Mouse (Mus musculus): ENCODE results near the gene Rassf2. TPM values are rescaled to one million over a fixed set of nuclear protein-coding genes. Genes with fewer than 3 reads are reported as not detected.

Rassf2 gene
- polyA plus RNA-seq, 1 experiment = 111 TPM

- no peak for TF ChIP-seq CTCF (IDR thresholded peaks at IDR 0.05; ENCODE audit: borderline replicate concordance, control insufficient read depth, extremely low read depth, insufficient read depth, low read length, poor library complexity)
- no peak for TF ChIP-seq POLR2A (IDR thresholded peaks at IDR 0.05; ENCODE audit: control insufficient read depth, extremely low read depth, insufficient read depth, low read length, poor library complexity)
- Histone ChIP-seq H3K36me3 (ENCODE audit: control insufficient read depth, insufficient read depth, low read length) (no peaks in the 10 kb centered on the region), H3K4me1 (replicated peaks; ENCODE audit: control insufficient read depth, insufficient read depth, low read length) (no peaks in the 10 kb centered on the region), H3K27me3 (ENCODE audit: control insufficient read depth, insufficient read depth, low read length) (peaks cover 3% of the 10 kb centered on the region; the same call in 1 of the 2 replicates), H3K4me3 (ENCODE audit: control insufficient read depth, insufficient read depth, low read length) (no peak overlapping the region), H3K27ac (ENCODE audit: control insufficient read depth, insufficient read depth, low read length) (no peak overlapping the region)
- 94% methylated on average over 7 of the region's 7 CpGs for WGBS
- no peak for DNase-seq
These were observed 73.5 kb downstream of the Rassf2 start for GRCm38 (mm10) chr2:131956336-131957256.

- peaks cover 3% of the 10 kb centered on the region; the same call in 1 of the 2 replicates for H3K27me3 ChIP-seq (ENCODE audit: control insufficient read depth, insufficient read depth, low read length)
- WGBS = 13% methylated on average over 17 of the region's 17 CpGs
These were observed 74.8 kb downstream of the Rassf2 start for GRCm38 (mm10) chr2:131955264-131955663.

GRCm38 (mm10) chr2:131954835-131955234, 75.2 kb downstream of the Rassf2 start:
- 85% methylated on average over 9 of the region's 9 CpGs for WGBS
- H3K27ac ChIP-seq (ENCODE audit: control insufficient read depth, insufficient read depth, low read length) = no peak overlapping the region

More at GRCm38 (mm10) chr2:131955264-131955663, 74.8 kb downstream of the Rassf2 start:
- Histone ChIP-seq H3K4me1 (replicated peaks; ENCODE audit: control insufficient read depth, insufficient read depth, low read length) (peaks cover 6% of the 10 kb centered on the region; the same call in 1 of the 2 replicates), H3K27ac (ENCODE audit: control insufficient read depth, insufficient read depth, low read length) (no peak overlapping the region), H3K36me3 (ENCODE audit: control insufficient read depth, insufficient read depth, low read length) (no peaks in the 10 kb centered on the region), H3K4me3 (ENCODE audit: control insufficient read depth, insufficient read depth, low read length) (peak overlapping the region; percentile 2; the same call in 1 of the 2 replicates)
- TF ChIP-seq POLR2A (IDR thresholded peaks at IDR 0.05; ENCODE audit: control insufficient read depth, extremely low read depth, insufficient read depth, low read length, poor library complexity) = no peak
- TF ChIP-seq CTCF (IDR thresholded peaks at IDR 0.05; ENCODE audit: borderline replicate concordance, control insufficient read depth, extremely low read depth, insufficient read depth, low read length, poor library complexity) = no peak
- peak; percentile 60 for DNase-seq

GRCm38 (mm10) chr2:131953711-131954110, 76.3 kb downstream of the Rassf2 start:
- peaks cover 3% of the 10 kb centered on the region; the same call in 1 of the 2 replicates for H3K27me3 ChIP-seq (ENCODE audit: control insufficient read depth, insufficient read depth, low read length)
- H3K4me3 ChIP-seq (ENCODE audit: control insufficient read depth, insufficient read depth, low read length) = no peak overlapping the region
- TF ChIP-seq CTCF (IDR thresholded peaks at IDR 0.05; ENCODE audit: borderline replicate concordance, control insufficient read depth, extremely low read depth, insufficient read depth, low read length, poor library complexity) (no peak), POLR2A (IDR thresholded peaks at IDR 0.05; ENCODE audit: control insufficient read depth, extremely low read depth, insufficient read depth, low read length, poor library complexity) (no peak)
- peaks cover 7% of the 10 kb centered on the region; the same call in 1 of the 2 replicates for H3K4me1 ChIP-seq (replicated peaks; ENCODE audit: control insufficient read depth, insufficient read depth, low read length)
- no peaks in the 10 kb centered on the region for H3K36me3 ChIP-seq (ENCODE audit: control insufficient read depth, insufficient read depth, low read length)
- DNase-seq = no peak
- WGBS = 89% methylated on average over 4 of the region's 4 CpGs
- H3K27ac ChIP-seq (ENCODE audit: control insufficient read depth, insufficient read depth, low read length) = no peak overlapping the region

More at GRCm38 (mm10) chr2:131954835-131955234, 75.2 kb downstream of the Rassf2 start:
- H3K36me3 ChIP-seq (ENCODE audit: control insufficient read depth, insufficient read depth, low read length) = no peaks in the 10 kb centered on the region
- no peak for DNase-seq
- peaks cover 3% of the 10 kb centered on the region; the same call in 1 of the 2 replicates for H3K27me3 ChIP-seq (ENCODE audit: control insufficient read depth, insufficient read depth, low read length)
- no peak overlapping the region for H3K4me3 ChIP-seq (ENCODE audit: control insufficient read depth, insufficient read depth, low read length)
- no peak for TF ChIP-seq CTCF (IDR thresholded peaks at IDR 0.05; ENCODE audit: borderline replicate concordance, control insufficient read depth, extremely low read depth, insufficient read depth, low read length, poor library complexity)
- TF ChIP-seq POLR2A (IDR thresholded peaks at IDR 0.05; ENCODE audit: control insufficient read depth, extremely low read depth, insufficient read depth, low read length, poor library complexity) = no peak
- H3K4me1 ChIP-seq (replicated peaks; ENCODE audit: control insufficient read depth, insufficient read depth, low read length) = peaks cover 7% of the 10 kb centered on the region; the same call in 1 of the 2 replicates

- Histone ChIP-seq H3K27me3 (ENCODE audit: control insufficient read depth, insufficient read depth, low read length) (peaks cover 3% of the 10 kb centered on the region; the same call in 1 of the 2 replicates), H3K27ac (ENCODE audit: control insufficient read depth, insufficient read depth, low read length) (no peak overlapping the region), H3K36me3 (ENCODE audit: control insufficient read depth, insufficient read depth, low read length) (no peaks in the 10 kb centered on the region), H3K4me3 (ENCODE audit: control insufficient read depth, insufficient read depth, low read length) (no peak overlapping the region), H3K4me1 (replicated peaks; ENCODE audit: control insufficient read depth, insufficient read depth, low read length) (peaks cover 7% of the 10 kb centered on the region; the same call in 1 of the 2 replicates)
- DNase-seq = no peak
- no peak for TF ChIP-seq CTCF (IDR thresholded peaks at IDR 0.05; ENCODE audit: borderline replicate concordance, control insufficient read depth, extremely low read depth, insufficient read depth, low read length, poor library complexity)
- no peak for TF ChIP-seq POLR2A (IDR thresholded peaks at IDR 0.05; ENCODE audit: control insufficient read depth, extremely low read depth, insufficient read depth, low read length, poor library complexity)
- WGBS = 47% methylated on average over 29 of the region's 29 CpGs
These were observed 77.0 kb downstream of the Rassf2 start for GRCm38 (mm10) chr2:131952961-131953538.

GRCm38 (mm10) chr2:131952456-131952855, 77.6 kb downstream of the Rassf2 start:
- DNase-seq = no peak

More at GRCm38 (mm10) chr2:131952456-131952855, 77.6 kb downstream of the Rassf2 start:
- H3K4me1 ChIP-seq (replicated peaks; ENCODE audit: control insufficient read depth, insufficient read depth, low read length) = peaks cover 7% of the 10 kb centered on the region; the same call in 1 of the 2 replicates
- TF ChIP-seq POLR2A (IDR thresholded peaks at IDR 0.05; ENCODE audit: control insufficient read depth, extremely low read depth, insufficient read depth, low read length, poor library complexity) = no peak
- no peak for TF ChIP-seq CTCF (IDR thresholded peaks at IDR 0.05; ENCODE audit: borderline replicate concordance, control insufficient read depth, extremely low read depth, insufficient read depth, low read length, poor library complexity)
- no peak overlapping the region for H3K4me3 ChIP-seq (ENCODE audit: control insufficient read depth, insufficient read depth, low read length)
- no peak overlapping the region for H3K27ac ChIP-seq (ENCODE audit: control insufficient read depth, insufficient read depth, low read length)
- no peaks in the 10 kb centered on the region for H3K36me3 ChIP-seq (ENCODE audit: control insufficient read depth, insufficient read depth, low read length)
- 66% methylated on average over 2 of the region's 2 CpGs for WGBS
- H3K27me3 ChIP-seq (ENCODE audit: control insufficient read depth, insufficient read depth, low read length) = peaks cover 3% of the 10 kb centered on the region; the same call in 1 of the 2 replicates
